Mouse (Mus musculus) left cerebral cortex, adult 11 months (tissue): ENCODE data around the gene Wnk2.
"Not testable (repeated sequence)": the region's sequence is repeated elsewhere in the genome, so short reads cannot be mapped to it uniquely, and the experiment has no call there.

Experiments used
- DNase-seq: peaks from one replicate; pipeline ENCODE4 v3.0.0; 2022; ENCODE audit warnings: low spot score

Gene Wnk2

GRCm38 (mm10) chr13:49092596-49092995 is 55.2 kb downstream of the Wnk2 start:
- no peak for DNase-seq

GRCm38 (mm10) chr13:49090176-49090575 is 57.6 kb downstream of the Wnk2 start:
- DNase-seq = no peak

- DNase-seq = no peak
These were observed 58.9 kb downstream of the Wnk2 start for GRCm38 (mm10) chr13:49088874-49089273.

GRCm38 (mm10) chr13:49087420-49087819 is 60.4 kb downstream of the Wnk2 start:
- no peak for DNase-seq

- DNase-seq = no peak
These were observed 61.4 kb downstream of the Wnk2 start for GRCm38 (mm10) chr13:49086431-49086830.

GRCm38 (mm10) chr13:49085211-49085610 is 62.6 kb downstream of the Wnk2 start:
- no peak for DNase-seq

- DNase-seq = no peak
These were observed 63.0 kb downstream of the Wnk2 start for GRCm38 (mm10) chr13:49084781-49085180.

- no peak for DNase-seq
These were observed 63.9 kb downstream of the Wnk2 start for GRCm38 (mm10) chr13:49083941-49084340.

GRCm38 (mm10) chr13:49082151-49082879 is 65.5 kb downstream of the Wnk2 start:
- DNase-seq = no peak

GRCm38 (mm10) chr13:49076196-49076595 is 71.6 kb downstream of the Wnk2 start:
- DNase-seq = no peak

GRCm38 (mm10) chr13:49075377-49075776 is 72.4 kb downstream of the Wnk2 start:
- no peak for DNase-seq

GRCm38 (mm10) chr13:49073295-49073694 is 74.5 kb downstream of the Wnk2 start:
- no peak for DNase-seq

GRCm38 (mm10) chr13:49071861-49072260 is 76.0 kb downstream of the Wnk2 start:
- DNase-seq = no peak

GRCm38 (mm10) chr13:49069979-49070378 is 77.8 kb downstream of the Wnk2 start:
- no peak for DNase-seq

GRCm38 (mm10) chr13:49069393-49069792 is 78.4 kb downstream of the Wnk2 start:
- DNase-seq = no peak

- no peak for DNase-seq
These were observed 83.6 kb downstream of the Wnk2 start for GRCm38 (mm10) chr13:49064257-49064656.

- DNase-seq = no peak
These were observed 87.4 kb downstream of the Wnk2 start for GRCm38 (mm10) chr13:49060456-49060855.

- DNase-seq = no peak
These were observed 89.3 kb downstream of the Wnk2 start for GRCm38 (mm10) chr13:49058528-49058927.

- DNase-seq = no peak
These were observed 91.5 kb downstream of the Wnk2 start for GRCm38 (mm10) chr13:49056304-49056703.

GRCm38 (mm10) chr13:49054753-49055152 is 93.1 kb downstream of the Wnk2 start:
- not testable (repeated sequence) for DNase-seq

GRCm38 (mm10) chr13:49053333-49053732 is 94.5 kb downstream of the Wnk2 start:
- no peak for DNase-seq

GRCm38 (mm10) chr13:49052512-49052911 is 95.3 kb downstream of the Wnk2 start:
- DNase-seq = no peak

GRCm38 (mm10) chr13:49047393-49047792 is 100.4 kb downstream of the Wnk2 start:
- no peak for DNase-seq

- DNase-seq = no peak
These were observed 103.7 kb downstream of the Wnk2 start for GRCm38 (mm10) chr13:49044145-49044561.
